Mouse (Mus musculus) lung, adult 2 months (tissue): ENCODE results near the gene Gm20695.

Experiments used
- CTCF ChIP-seq: fragments of 200-500 bp; IDR thresholded peaks from 2 replicates; pipeline ENCODE4 v1.5.1; 2011; ENCODE audit warnings: mild to moderate bottlenecking, low read length, control low read depth; ENCODE audit not compliant: insufficient read depth
- POLR2A ChIP-seq: fragments of 200-500 bp; IDR thresholded peaks from 2 replicates; pipeline ENCODE4 v1.6.1; 2011; ENCODE audit warnings: low read depth, mild to moderate bottlenecking, control low read depth, low read length, borderline replicate concordance; ENCODE audit errors: extremely low read depth

DNA sequence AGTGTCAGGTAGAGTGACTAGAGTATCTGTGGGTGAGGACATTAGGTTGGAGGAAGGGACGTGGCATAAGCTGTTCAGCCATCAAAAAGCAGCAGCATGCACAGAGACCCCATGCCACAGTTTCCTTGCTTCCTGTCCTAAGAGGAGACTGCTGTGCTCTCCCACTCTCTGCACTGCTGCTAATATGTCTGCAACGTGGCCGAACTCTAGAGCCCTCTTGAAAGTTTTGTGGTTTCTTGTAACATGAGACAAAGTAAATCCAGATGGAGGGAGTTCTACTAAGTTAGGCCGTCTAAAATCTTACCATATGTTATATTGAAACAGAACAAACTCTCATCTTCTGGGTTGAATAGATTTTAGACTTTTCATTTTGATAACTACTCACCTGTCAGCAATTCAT lies 39.5 kb downstream of the Gm20695 start:
- no peak for TF ChIP-seq CTCF
- TF ChIP-seq POLR2A: no peak
